Mouse (Mus musculus): ENCODE measurements around the gene B3gnt8. TPM values are rescaled to one million over a fixed set of nuclear protein-coding genes. Genes with fewer than 3 reads are reported as not detected.
A peak's percentile ranks its signal among the peaks of the same experiment; 100 is the strongest.

Gene B3gnt8
- total RNA-seq, 1 experiment from 2014 or later = 3.6 TPM

DNA sequence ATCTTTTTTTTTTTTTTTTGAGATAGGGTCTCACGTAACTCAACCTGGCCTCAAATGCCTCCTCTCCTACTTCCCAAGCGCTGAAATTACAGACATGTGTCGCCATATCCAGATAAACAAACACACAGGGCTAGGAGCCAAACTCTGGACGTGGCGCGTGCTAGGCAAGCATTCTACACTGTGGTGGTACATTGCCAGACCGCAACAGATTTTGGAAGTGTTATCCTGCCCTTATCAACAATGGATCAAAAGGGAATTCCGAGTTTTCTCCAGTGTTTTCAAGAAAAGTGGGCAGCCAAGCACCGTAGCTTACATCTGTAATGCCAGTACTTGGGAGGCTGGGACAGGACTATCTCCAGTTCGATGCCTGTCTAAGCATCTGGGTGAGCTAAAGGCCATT, 31.3 kb downstream of the B3gnt8 start:
- DNase-seq = peak; percentile 45

DNA sequence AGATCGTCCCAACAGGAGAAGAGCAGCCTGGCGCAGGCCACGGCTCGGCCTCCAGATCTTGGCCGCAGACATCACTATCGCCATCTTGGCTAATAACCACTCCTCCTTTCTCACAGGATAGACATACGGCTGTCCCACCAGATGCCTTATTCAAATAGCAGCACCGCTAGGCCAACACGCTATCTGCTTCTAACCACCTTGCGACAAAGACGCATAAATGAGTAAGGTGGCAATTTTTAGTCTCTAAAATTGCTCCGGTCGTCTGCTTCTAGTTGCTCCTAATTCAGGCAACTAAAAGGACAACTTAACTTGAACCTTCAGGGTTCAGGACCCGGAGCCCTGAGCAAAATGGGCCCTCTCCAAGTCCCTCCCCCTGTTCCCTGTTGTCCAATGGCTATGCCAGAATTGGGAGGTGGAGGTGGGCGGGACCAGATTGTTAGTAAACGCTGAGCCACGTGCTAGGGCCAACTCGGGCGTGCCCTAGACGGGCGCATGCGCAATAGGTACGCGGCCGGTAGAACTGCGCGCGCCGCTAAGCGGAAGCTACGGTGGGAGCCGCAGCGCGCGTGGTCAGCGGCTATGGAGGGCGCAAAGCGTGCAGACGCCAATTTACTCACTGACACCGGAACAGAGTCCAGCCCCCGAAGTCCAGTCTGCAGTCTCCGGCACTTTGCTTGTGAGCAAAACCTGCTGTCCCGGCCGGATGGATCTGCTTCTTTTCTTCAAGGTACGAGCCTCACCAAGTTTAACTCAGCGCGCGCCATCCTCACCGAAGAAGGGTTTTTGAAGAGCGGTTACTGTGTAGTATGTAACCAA, 32.4 kb downstream of the B3gnt8 start, which contains the start of the genes Bckdha and Exosc5:
Gene Bckdha, minus strand, starts transcription at position 325 of the 816 bp plus-strand sequence.
Gene Exosc5, plus strand, starts transcription at position 508 of the 816 bp plus-strand sequence.
- DNase-seq = peak; percentile 99

DNA sequence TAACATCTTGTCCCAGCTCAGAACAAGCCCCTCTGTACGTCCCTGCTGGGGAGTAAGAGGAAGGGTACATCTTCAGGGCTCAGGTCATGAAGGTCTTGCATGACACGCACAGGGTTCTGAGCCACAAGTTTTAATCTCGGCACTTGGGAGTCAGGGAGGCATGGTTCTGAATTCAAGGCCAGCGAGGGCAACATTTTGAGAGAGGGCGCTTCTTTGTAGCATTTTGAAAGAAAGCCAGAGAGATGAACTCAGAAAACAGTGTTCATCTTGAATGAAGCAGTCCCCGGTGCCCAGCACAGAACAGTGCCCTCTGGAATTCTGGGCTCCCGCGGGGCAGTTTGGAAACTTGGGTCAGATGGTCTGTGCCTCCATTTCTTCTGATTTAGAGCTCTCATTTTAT, 39.9 kb downstream of the B3gnt8 start:
- DNase-seq = no peak

DNA sequence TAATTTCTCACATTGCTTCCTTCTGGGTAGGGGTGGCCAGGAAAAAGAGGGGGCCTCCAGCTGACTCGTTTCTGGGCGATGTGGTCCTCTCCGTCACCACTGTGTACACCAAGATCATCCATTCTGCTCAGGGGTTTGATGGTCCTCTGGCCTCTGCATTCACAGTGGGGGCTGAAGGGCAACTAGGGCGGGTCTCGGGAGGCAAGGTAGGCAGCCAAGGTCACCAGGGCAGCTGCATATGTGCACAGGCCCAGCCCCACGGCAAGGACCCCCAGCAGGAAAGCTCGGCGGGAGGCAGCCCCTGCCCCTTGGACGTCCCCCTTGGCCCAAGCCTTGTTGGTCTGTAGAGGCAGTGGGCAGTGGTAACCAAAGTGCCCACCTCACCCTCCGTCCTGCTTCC, 42.7 kb downstream of the B3gnt8 start:
- no peak for DNase-seq

DNA sequence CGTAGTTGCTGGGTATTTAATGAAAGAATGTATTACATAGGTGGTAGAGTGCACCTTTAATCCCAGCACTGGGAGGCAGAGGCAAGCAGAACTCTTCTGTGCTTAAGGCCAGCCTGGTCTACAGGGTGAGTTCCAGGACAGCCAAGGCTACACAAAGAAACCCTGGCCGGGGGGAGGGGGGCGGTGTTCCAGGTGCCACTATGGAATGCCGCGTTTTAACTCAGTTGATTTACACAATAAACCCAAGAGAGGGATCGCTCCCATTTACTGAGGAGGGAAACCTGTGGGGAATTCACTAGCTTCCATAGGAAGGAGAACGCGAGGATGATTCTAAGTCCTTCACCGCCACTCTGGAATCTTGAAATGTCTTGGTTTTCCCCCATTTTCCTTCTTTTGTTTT, 43.2 kb downstream of the B3gnt8 start:
- DNase-seq = no peak

DNA sequence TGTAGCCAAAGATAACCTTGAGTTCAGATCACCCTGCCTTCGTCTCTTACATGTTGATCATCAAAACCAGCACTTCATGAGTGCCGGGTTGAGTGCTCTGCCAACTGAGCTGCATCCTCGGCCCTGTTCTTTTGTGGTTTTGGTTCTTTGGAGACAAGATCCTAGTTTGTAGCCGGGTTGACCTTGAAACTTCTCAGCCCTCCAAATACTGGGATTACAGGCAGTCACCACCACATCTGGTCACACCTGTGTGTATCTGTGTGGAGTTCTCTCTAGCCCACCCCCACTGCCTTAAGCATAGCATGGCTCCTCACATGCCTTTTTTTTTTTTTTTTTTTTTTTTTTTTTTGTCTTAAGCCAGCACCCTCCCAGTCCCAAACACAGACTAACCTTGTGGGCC, 43.6 kb downstream of the B3gnt8 start:
- no peak for DNase-seq

DNA sequence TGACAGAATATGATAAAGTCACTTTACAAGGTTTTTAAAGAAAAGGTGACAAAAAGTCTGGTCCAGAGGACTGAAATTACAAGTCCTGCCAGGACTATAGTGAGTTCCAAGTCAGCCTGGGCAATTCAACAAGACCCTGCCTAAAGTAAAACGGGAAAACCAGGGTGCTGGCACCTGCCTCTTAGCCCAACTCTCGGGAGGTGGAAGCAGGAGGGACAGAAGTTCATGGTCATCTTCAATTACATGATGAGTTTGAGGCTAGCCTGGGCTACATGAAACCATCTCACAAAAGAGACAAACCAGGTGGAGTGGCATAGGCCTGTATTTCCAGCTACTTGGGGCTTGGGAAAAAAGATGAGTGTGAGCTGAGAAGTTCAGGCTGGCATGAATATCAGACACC, 45.2 kb downstream of the B3gnt8 start:
- DNase-seq = no peak

DNA sequence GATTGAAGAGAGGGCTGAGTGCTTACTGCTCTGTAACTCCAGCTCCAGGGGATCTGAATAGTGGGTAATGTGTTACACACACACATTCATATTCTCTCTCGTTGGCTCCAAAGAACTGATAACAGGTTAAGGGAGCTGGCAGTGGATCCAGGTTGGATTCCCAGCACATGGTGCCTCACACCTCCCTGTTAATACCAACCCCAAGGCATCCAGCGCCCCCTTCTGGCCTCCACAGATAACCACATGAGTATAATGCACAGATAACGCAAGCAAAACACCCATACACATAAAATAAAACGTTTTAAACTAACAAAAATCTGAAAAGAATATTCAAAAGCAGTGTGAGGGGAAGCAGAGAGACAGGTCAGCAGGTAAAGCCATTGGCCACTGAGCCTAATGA, 46.0 kb downstream of the B3gnt8 start:
- no peak for DNase-seq

DNA sequence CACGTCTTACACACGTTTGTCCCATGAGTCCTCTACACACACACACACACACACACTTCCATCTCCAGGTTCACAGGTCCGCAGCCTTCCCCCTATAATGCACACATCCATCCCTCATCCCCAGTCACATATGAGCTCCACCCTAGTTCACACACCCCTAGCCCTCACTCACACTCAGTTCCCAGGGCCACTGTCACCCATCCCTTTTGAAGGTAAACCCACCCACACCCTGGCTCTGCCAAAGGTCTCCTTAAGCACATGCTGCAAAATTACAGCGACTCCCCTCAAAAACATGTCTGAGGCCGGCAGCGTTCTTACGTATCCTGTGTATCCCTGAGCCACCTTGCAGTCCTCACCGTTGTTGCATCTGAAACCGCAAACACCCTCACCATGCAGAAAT, 47.8 kb downstream of the B3gnt8 start:
- DNase-seq = no peak

DNA sequence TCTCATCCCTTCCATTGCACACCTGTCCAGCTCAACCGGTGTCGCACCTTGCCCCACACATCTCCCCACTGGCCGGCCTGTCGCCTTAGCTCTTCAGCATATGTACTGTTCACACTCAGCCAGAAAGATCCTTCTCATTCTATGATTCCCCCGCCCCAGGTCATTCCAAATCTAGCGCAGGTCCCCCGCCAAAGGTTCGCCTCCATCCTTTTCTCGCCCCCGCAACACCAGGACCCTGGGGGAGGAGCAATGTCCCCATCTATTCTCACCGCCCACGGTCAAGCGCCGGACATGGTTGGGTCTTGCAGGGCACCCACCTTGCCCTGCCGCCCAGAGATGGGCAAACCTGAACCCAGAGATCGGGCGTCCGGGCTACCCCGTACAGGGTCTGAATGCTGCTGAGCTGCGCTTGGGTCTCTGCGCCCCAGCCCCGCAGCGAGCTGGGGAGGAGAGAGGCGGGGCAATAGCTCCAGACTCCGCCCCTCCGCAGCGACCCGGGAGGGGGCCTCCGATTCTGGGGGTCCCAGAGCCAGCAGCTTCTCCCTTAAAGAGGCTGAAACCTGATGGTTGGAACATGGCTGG, 48.4 kb downstream of the B3gnt8 start, which contains the start of gene Tmem91:
Gene Tmem91, minus strand, starts transcription at position 448 of the 582 bp plus-strand sequence.
- DNase-seq = no peak

DNA sequence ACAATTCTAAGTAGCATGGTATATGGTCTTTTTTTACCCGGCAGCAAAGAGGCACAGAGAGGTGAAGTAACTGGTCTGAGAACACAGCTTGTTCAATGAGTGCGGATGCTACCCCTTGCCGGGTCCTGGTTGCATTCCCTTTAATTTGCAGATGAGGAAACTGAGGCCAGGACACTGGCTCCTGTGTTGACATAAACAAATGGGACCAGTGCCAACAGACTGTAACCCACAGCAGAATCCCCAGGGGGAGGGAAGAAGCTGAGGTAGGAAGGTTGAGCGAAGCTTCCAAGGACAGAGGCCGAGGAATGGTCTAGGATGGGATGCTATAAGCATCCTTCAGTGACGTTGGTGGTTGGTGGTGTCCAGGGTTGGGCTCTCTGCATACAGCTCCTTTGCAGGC, 49.0 kb downstream of the B3gnt8 start:
- DNase-seq = no peak

DNA sequence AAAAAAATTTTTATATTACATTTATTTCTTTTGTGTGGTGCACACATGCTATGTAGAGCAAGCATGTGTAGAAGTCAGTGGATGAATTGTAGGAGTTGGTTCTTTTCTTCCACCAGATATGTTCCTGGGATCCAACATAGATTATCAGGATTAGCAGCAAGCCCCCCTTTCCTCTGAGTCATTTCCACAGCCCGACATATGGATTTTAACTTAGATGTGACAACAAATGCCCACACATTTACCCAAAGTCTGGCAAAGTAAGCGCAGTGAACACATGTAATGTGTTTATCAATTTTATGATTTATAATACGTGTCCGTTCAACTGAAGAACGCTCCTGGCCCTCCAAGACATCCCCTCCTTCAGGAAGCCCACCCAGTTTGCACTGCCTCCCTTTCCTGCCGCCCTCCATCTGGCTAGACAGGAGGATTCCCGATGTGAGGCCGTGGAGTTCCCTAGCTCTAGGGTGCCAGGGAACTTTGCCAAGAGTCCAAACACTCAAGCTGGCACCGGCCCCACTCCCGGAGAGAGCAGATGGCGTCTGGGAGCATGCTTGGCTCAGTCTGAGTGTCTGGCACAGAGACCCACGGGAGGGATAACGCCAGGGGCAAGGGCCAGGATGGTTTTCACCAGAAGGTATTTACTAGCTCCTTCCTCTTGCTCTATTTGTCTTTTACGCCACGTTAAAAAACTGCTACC, 49.8 kb downstream of the B3gnt8 start:
- peak; percentile 86 for DNase-seq

DNA sequence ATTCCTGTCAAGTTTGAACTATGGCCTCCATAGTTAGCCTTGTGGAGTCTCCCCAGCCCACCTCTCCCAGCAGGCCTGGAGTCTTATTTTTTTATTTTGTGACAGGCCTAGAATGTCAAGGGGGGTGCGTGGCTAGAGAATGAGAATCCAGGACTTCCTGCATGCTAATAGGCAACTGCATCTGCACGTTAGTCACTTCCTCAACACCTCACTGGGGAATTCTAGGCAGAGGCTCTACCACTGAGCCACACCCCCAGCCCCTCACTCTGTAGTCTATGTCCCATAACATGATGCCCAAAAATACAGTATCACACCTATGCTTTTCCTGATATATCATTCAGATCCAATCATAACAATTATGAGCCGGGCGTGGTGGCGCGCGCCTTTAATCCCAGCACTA, 50.6 kb downstream of the B3gnt8 start:
- no peak for DNase-seq

DNA sequence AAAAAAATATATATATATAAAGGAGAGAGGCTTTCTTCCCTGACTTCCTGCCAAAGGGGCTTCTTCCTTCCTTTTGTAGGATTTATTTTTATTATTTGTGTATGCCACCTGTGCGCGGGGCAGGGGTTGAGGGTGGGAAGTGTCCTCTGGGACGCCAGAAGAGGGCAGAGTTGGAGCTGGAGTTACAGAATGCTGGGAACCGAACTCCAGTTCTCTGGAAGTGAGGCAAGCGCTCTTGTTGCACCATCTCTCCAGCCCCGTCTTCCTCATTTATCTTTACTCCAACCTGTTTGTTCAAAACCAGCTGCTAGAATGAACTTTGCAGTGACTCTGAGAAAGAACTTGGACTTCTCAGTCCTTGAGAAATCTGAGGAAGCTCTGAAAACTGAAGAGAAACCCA, 53.5 kb downstream of the B3gnt8 start:
- no peak for DNase-seq

DNA sequence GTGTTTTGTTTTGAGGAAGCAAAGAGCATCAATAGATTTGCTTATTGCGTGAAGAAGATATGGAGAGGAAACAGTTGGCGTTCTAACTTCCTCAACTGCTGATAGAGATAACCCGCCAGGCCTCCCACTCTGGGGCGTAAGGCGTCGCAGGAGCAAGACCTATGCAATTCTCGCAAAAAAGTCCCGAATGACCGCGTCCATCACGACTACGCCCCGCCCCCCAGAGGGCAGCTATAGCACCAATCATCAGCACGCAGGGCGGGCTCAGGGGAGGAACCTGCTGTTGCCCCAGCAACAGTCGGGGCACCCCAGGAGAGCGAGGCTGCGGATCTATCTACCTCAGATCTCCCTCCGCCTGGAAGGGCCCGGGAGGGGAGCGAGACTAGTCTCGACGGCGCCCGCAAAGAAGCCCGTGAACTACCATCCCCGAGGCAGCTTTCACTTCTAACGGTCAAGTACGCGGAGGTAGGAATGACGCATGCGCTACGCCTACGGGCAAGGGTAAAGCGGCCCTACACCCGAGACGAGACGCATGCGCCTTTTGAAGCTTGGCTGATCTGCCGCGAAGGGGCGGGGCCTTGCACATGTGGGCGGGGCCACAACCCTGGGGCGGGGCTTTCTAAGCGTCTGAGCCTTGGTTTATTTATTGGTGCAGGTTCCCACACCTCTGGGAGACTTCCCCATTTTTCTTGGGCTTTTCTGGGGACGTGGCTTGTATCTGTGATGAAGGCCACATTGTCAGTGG, 54.2 kb downstream of the B3gnt8 start, which contains the start of gene B9d2:
Gene B9d2, plus strand, starts transcription at position 267 of the 745 bp plus-strand sequence.
- peak; percentile 98 for DNase-seq

DNA sequence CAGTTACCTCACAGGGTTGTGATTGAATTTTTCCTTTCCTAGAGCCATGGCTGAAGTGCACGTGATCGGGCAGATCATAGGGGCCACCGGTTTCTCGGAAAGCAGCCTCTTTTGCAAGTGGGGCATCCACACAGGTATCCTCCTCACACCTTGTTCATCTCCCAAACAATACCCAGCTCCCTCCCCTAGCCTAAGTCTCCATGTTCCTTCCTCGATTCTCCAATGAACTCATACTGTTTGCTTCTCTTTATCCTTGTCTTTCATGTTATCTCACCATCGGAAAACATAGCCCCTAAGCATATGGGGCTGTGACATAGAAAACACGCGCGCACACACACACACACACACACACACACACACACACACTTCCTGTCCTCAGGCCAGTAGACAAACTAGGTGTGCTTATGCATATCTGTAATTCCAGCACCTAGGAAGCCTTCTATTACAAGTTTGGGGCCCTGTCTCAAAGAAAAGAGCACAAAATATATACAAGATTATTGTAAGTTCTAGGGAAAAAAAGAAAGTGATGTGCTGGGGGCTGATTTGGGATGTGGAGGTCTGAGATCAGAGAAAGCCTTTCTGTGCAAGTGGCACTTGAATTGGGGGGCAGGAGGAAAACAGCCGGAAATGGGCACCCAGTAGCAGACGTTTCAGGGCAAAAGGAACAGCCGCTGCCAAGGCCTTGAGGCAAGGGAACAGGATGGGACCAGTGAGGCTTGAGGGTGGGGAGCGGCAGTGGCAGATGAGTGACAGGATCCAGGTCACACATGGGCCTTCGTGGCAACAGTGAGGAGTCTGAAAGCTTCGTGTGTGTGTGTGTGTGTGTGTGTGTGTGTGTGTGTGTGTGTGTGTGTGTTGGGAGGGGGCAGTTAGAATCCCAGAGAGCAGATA, 55.1 kb downstream of the B3gnt8 start:
- DNase-seq = no peak

DNA sequence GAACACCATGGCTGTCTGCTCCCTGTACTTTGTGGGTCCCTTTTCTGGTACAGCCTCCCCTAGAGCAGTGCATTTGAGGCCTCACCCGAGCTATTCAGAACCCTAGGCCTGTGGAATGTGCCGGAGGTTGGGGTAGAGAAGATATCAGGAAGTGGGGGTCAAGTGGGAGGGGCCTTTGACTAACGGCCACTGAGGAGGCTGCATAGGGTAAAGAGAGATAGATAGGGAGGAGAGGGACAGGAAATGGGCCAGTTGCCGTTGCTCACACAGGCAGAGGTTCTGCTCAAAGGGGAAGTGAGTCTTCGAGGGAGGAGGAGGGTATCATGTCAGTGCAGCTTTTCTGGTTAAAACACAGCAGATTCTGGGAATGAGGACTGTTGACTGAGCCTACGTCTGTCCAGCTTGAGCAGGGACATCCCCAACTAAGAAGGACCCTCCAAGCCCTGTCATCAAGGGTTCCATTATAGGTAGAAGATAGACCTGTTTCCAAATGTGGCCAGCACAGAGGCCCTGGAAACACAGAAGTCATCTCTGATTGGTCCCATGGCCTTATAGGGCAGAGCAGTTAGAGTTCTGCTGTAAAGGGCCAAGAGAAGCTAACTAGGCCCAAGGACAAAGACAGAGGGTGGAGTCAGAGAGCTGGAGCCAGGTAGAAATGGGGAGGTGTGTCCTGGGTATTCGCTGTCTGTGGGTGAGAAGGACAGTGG, 57.2 kb downstream of the B3gnt8 start:
- DNase-seq = no peak

DNA sequence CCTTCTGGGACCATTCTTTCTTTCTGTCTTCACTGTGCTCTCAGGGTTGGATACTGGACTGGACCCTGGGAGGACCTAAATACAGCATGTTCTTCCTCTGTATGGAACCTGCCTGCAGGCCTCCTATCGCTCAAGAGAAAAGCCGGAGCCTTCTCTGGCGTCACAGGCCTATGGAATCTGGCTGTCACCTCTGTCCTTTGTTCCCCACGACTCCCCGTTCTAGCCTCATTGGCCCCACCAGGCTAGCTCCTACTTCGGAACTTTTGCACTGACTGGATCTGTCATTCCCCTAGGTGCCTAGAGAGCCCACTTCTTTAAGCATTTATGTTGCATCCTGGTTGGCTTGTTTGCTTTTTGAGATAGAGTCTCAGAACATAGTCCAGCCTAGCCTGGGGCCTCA, 58.2 kb downstream of the B3gnt8 start:
- no peak for DNase-seq

All from adrenal gland, postnatal 14 days (tissue).